Mouse (Mus musculus) midbrain, embryonic 10.5 days (tissue): ENCODE measurements around the gene Cdip1. TPM values are rescaled to one million over a fixed set of nuclear protein-coding genes. Genes with fewer than 3 reads are reported as not detected.
"Not testable (repeated sequence)": the region's sequence is repeated elsewhere in the genome, so short reads cannot be mapped to it uniquely, and the experiment has no call there.

Experiments
- DNase-seq: peaks from one replicate; pipeline ENCODE4 v3.0.0-alpha.2; 2017; ENCODE audit warnings: low spot score
- H3K27ac ChIP-seq: fragments of 300-500 bp; sonication (generic); replicated peaks from 2 replicates; pipeline ENCODE4 v1.5.1; 2016; ENCODE audit warnings: mild to moderate bottlenecking
- H3K27me3 ChIP-seq: fragments of 300-500 bp; sonication (generic); 2 replicates; pipeline ENCODE4 v1.6.1; 2016; ENCODE audit warnings: low read depth, mild to moderate bottlenecking; ENCODE audit not compliant: poor library complexity, severe bottlenecking
- H3K36me3 ChIP-seq: fragments of 300-500 bp; sonication (generic); 2 replicates; pipeline ENCODE4 v1.6.1; 2016; ENCODE audit warnings: mild to moderate bottlenecking, moderate library complexity
- H3K4me1 ChIP-seq: fragments of 300-500 bp; sonication (generic); 2 replicates; pipeline ENCODE4 v1.6.1; 2016
- H3K4me3 ChIP-seq: fragments of 300-500 bp; sonication (generic); 2 replicates; pipeline ENCODE4 v1.5.1; 2016; ENCODE audit warnings: mild to moderate bottlenecking, moderate library complexity
- H3K9me3 ChIP-seq: fragments of 300-500 bp; sonication (generic); replicated peaks from 2 replicates; pipeline ENCODE4 v1.6.1; 2016; ENCODE audit warnings: mild to moderate bottlenecking
- WGBS: fragments of 180-500 bp; shearing (Covaris S2); methylation state at CpG from one replicate; pipeline ENCODE4 v1.1.7; 2016; 5-methylcytosine and 5-hydroxymethylcytosine counted together
- polyA plus RNA-seq: library from polyadenylated mRNA; unstranded; fragments of >200 nt; fragmentation: Nextera tagmentation; extraction: Ambion mirVana; gene quantifications from 2 replicates; pipeline ENCODE4 v1.2.1, GENCODE M21; 2016

Cdip1 gene
- 111 and 116 TPM in 2 replicates for polyA plus RNA-seq

DNA sequence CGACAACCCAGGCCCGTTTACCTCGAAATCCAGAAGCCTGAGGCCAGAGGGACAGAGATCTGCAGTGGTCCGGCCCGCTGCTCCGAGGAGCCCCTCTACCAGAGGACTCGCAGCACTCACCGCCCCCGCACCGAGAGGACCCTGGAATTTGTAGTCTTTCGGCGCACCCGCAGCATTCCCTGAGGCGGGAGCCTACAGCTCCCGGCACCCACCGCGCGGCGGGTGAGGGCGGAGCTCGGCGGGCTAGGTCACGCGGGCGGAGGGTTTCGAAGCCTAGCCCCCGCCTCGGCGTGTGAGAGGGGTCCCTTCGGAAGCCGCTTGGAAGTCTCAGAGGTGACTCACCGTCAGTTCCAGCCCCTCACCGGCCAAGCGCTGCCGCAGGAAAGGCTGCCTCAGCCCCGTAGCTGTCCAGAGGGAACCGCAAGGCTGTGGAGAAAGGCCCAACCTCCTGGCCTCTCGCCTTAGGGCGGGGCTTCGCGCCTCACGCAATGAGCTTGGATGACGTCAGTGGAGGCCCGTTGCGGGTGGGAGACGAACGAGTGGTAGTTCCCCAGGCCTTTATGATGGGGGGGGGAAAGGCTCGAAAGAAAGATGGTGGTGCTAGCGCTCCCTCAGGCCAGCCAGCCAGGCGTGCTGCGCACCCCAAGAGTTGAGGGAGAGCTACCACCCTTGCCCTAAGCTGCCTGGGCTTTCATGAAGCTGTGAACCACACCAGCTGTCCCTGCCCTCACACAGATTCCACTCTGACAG, at the start of gene Cdip1:
TSS of gene Cdip1 (minus strand) at position 483 of the 750 bp plus-strand sequence.
- Histone ChIP-seq H3K4me1 (peaks cover 40% of the 10 kb centered on the region), H3K27me3 (no peaks in the 10 kb centered on the region), H3K4me3 (peak within 1 kb of the TSS; percentile 88), H3K27ac (peak within 1 kb of the TSS; percentile 99), H3K36me3 (peaks cover 5% of the 10 kb centered on the region), H3K9me3 (no peaks in the 10 kb centered on the region)
- WGBS, result 1% methylated on average over 51 of the region's 51 CpGs
- DNase-seq, result peak; percentile 94

GRCm38 (mm10) chr16:4839552-4839951, 49.5 kb upstream of the Cdip1 start:
- H3K4me1 ChIP-seq, result peaks cover 6% of the 10 kb centered on the region; the same call in 1 of the 2 replicates
- no peak overlapping the region for H3K27ac ChIP-seq
- DNase-seq, result no peak
- 84% methylated on average over 3 of the region's 3 CpGs for WGBS
- H3K36me3 ChIP-seq, result no peaks in the 10 kb centered on the region
- no peaks in the 10 kb centered on the region for H3K27me3 ChIP-seq
- H3K4me3 ChIP-seq, result no peak overlapping the region
- no peaks in the 10 kb centered on the region for H3K9me3 ChIP-seq

DNA sequence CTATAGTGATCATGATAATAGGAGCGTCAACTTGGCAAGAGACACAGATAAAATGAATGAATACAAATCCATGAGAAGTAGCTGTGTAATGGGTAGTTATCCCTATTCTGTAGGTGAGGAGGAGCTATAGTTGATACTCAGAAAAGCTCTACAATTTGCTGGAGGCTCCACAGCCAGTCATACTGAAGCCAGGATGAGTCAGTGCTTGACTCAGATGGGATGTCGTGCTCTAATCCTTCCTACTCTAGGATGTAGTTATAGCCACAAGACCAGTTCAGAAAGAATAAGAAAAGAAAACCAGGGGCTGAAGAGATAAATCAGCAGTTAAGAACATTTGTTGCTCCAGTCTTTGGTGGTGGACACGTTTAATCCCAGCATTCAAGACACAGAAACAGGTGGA, 47.5 kb upstream of the Cdip1 start:
- Histone ChIP-seq H3K27me3 (no peaks in the 10 kb centered on the region), H3K4me1 (peaks cover 6% of the 10 kb centered on the region; the same call in 1 of the 2 replicates), H3K36me3 (no peaks in the 10 kb centered on the region), H3K27ac (no peak overlapping the region), H3K9me3 (no peaks in the 10 kb centered on the region), H3K4me3 (no peak overlapping the region)
- DNase-seq, result no peak
- 85% methylated on average over 3 of the region's 3 CpGs for WGBS

- H3K36me3 ChIP-seq, result no peaks in the 10 kb centered on the region
- 86% methylated on average over 3 of the region's 3 CpGs for WGBS
- no peak within 1 kb of the TSS for H3K27ac ChIP-seq
- no peaks in the 10 kb centered on the region for H3K9me3 ChIP-seq
- no peak for DNase-seq
- no peak within 1 kb of the TSS for H3K4me3 ChIP-seq
- H3K4me1 ChIP-seq, result no peaks in the 10 kb centered on the region
- H3K27me3 ChIP-seq, result no peaks in the 10 kb centered on the region
Measured at GRCm38 (mm10) chr16:4835191-4835590, 45.1 kb upstream of the Cdip1 start, which contains the start of gene 4930562C15Rik. TSS of gene 4930562C15Rik (plus strand) at chr16:4835416.

GRCm38 (mm10) chr16:4833858-4834257, 43.8 kb upstream of the Cdip1 start:
- no peak for DNase-seq
- WGBS, result 79% methylated on average over 2 of the region's 2 CpGs
- Histone ChIP-seq H3K27me3 (no peaks in the 10 kb centered on the region), H3K36me3 (no peaks in the 10 kb centered on the region), H3K4me1 (no peaks in the 10 kb centered on the region), H3K4me3 (no peak overlapping the region), H3K9me3 (no peaks in the 10 kb centered on the region), H3K27ac (no peak overlapping the region)

- H3K27me3 ChIP-seq, result no peaks in the 10 kb centered on the region
- no peak overlapping the region for H3K4me3 ChIP-seq
- no peak overlapping the region for H3K27ac ChIP-seq
- H3K9me3 ChIP-seq, result no peaks in the 10 kb centered on the region
- H3K4me1 ChIP-seq, result no peaks in the 10 kb centered on the region
- WGBS, result 72% methylated on average over 15 of the region's 15 CpGs
- DNase-seq, result no peak
- no peaks in the 10 kb centered on the region for H3K36me3 ChIP-seq
Measured at GRCm38 (mm10) chr16:4831650-4832419, 41.7 kb upstream of the Cdip1 start.

DNA sequence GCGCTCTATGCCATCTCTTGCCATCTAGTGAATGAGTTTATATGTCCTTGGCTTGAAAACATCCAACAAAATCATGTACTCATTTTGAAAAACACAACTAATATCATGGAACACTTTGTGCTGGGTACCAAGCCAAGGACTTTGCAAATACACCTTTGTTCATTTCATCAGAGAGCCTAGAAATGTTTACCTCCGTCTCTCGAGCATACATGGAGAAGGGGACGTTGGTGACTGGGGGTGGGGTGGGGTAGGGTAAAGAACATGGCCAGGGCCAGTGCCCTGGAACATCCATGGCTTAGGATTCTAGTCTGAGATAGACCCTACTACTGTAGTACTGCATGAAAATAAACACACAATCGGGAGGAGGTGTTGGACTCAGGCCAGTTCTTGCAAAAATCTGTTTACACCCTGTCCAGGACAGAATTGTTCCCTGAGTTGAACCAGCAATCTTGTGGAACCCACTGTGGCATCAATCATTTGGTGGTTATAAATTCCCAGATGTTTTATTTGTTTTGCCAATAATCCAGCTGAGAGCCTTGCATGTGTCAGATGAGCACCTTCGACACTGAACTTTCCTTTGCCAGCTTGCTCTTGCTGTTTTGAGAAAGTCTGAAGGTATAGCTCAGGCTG, 39.3 kb upstream of the Cdip1 start:
- H3K27me3 ChIP-seq, result no peaks in the 10 kb centered on the region
- H3K4me1 ChIP-seq, result no peaks in the 10 kb centered on the region
- no peaks in the 10 kb centered on the region for H3K9me3 ChIP-seq
- H3K27ac ChIP-seq, result no peak overlapping the region
- DNase-seq, result no peak
- 90% methylated on average over 6 of the region's 6 CpGs for whole genome bisulfite sequencing
- no peak overlapping the region for H3K4me3 ChIP-seq
- no peaks in the 10 kb centered on the region for H3K36me3 ChIP-seq

DNA sequence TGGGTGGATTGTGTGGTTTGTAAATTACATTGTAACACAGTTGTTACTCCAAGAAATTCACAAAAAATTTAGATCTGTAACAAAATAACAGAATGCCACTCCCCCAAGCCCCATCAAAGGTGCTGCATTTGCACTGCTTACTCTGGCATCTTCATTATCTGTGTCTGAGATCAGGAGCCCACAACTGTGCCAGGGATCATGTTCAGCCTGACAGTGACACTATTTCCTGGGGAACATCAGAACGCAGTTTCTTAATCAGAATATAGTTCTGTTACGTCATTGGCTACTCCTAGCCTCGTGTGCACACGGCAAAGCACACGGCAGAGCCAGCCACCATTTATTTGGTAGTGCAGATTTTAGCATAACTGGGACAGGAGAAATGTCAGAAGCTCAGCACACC, 37.5 kb upstream of the Cdip1 start:
- Histone ChIP-seq H3K27ac (no peak overlapping the region), H3K27me3 (no peaks in the 10 kb centered on the region), H3K9me3 (no peaks in the 10 kb centered on the region), H3K36me3 (no peaks in the 10 kb centered on the region), H3K4me1 (no peaks in the 10 kb centered on the region), H3K4me3 (no peak overlapping the region)
- WGBS, result 94% methylated on average over 5 of the region's 5 CpGs
- DNase-seq, result no peak

- H3K4me3 ChIP-seq, H3K4me1 ChIP-seq, DNase-seq, H3K36me3 ChIP-seq, H3K27ac ChIP-seq, H3K27me3 ChIP-seq: not testable (repeated sequence)
- 85% methylated on average over 5 of the region's 5 CpGs for WGBS
- peaks cover 18% of the 10 kb centered on the region for H3K9me3 ChIP-seq
Measured at GRCm38 (mm10) chr16:4824466-4824865, 34.4 kb upstream of the Cdip1 start.

DNA sequence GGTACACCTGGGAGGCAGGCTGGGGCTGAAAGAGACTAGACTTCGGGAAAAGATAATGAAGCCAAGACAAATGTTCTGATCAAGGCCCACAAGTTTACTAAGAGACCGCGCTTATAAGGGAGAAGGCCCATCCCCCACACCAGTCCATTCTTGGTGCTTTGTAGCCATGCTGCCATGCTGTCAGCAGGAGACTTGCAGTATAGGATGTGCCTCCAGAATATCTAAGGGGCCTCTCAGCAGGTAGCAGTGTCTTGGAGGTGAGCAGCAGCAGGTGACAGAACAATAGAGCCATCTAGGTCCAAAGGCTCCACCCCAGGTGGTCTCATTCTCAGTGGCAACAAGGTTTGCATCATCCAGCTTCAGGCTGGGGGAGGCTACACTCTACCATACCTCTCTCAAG, 28.3 kb upstream of the Cdip1 start:
- 83% methylated on average over 3 of the region's 3 CpGs for WGBS
- no peak for DNase-seq
- H3K27ac ChIP-seq, result no peak overlapping the region
- no peaks in the 10 kb centered on the region for H3K36me3 ChIP-seq
- peaks cover 18% of the 10 kb centered on the region for H3K9me3 ChIP-seq
- no peaks in the 10 kb centered on the region for H3K27me3 ChIP-seq
- H3K4me3 ChIP-seq, result no peak overlapping the region
- H3K4me1 ChIP-seq, result no peaks in the 10 kb centered on the region

DNA sequence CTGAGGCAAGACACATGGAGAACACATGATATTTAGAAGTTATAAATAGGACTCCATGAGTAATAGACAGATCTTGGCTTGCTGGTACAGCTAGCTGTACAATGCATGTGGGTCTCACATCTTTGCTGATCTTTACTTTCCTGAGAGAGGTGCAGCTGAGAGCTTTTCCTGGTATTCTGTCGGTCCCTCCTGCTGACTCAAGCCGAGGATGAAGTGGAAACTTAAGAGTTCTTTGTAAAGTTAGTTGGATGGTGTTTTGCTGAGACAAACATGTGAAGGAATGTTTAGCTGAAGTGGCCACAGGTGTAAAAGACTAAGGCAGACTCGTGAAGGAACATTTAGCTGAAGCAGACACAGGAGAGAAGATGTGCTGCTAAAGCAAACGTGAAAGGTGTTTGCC, 6.5 kb upstream of the Cdip1 start:
- Histone ChIP-seq H3K4me1 (no peaks in the 10 kb centered on the region), H3K27me3 (no peaks in the 10 kb centered on the region), H3K4me3 (no peak overlapping the region), H3K27ac (no peak overlapping the region), H3K36me3 (no peaks in the 10 kb centered on the region), H3K9me3 (peaks cover 5% of the 10 kb centered on the region; the same call in 1 of the 2 replicates)
- 85% methylated on average over 4 of the region's 4 CpGs for WGBS
- DNase-seq, result no peak

DNA sequence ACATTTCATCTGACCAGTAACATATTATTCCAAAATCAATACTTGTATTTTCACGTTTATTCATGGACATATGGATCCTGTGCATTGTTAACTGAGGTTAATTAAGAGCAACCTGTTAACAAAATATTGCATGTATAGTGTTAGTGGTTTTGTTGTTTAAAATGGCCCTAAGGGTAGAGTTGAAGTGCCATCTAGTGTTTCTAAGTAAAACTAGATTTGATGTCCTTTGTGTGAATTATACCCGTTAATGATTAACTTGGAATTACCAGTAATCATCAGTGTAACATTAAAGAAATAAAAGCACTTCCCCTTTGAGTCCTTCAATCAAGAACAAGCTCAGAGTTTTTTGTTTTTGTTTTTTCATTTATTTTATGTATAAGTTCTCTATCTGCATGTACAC, 1.2 kb upstream of the Cdip1 start:
- H3K36me3 ChIP-seq, result peaks cover 5% of the 10 kb centered on the region
- no peaks in the 10 kb centered on the region for H3K9me3 ChIP-seq
- WGBS, result 78% methylated on average over 2 of the region's 2 CpGs

More for the DNA sequence above, 1.2 kb upstream of the Cdip1 start:
- Histone ChIP-seq H3K4me1 (peaks cover 32% of the 10 kb centered on the region), H3K27ac (no peak overlapping the region), H3K27me3 (no peaks in the 10 kb centered on the region), H3K4me3 (no peak overlapping the region)
- no peak for DNase-seq
